In genomic region chr14:25768261-25768893, GRCm38 (mm10) we compare ENCODE assay signal across 8 mouse cellular contexts. TPM values are rescaled to one million over a fixed set of nuclear protein-coding genes. Genes with fewer than 3 reads are reported as not detected.
DNase-seq lines count a peak whose midpoint lies in the region; ATAC-seq and TF ChIP-seq lines count a peak whose summit lies in the region.

No protein-coding gene starts in this region.

- H3K27ac ChIP-seq in embryonic fibroblast, embryonic 13.5 days (ENCODE audit: insufficient read depth, low read length): peak overlapping the region; percentile 82
- peak overlapping the region; percentile 84 for H3K27ac ChIP-seq in limb, embryonic 11.5 days (replicated peaks; ENCODE audit: low read depth, low read length)
- peak overlapping the region; percentile 55 for H3K27ac ChIP-seq in midbrain, embryonic 14.5 days (replicated peaks; ENCODE audit: low read depth, low read length)

- H3K9ac ChIP-seq in limb, embryonic 11.5 days (ENCODE audit: low read length): peak overlapping the region; percentile 74
- H3K9ac ChIP-seq in midbrain, embryonic 14.5 days (replicated peaks; ENCODE audit: low read length): peak overlapping the region; percentile 60

- WGBS in limb, embryonic 11.5 days: under 1% methylated on average over 50 of the region's 50 CpGs
- WGBS in midbrain, embryonic 14.5 days: 1% methylated on average over 45 of the region's 50 CpGs

- peak; percentile 53 for TF ChIP-seq POLR2A in embryonic fibroblast, embryonic 13.5 days (IDR thresholded peaks at IDR 0.05; ENCODE audit: low read depth, low read length)

- H3K9me3 ChIP-seq in erythroblast, embryonic 14.5 days (ENCODE audit: control insufficient read depth, low read length): no peaks in the 10 kb centered on the region
- no peaks in the 10 kb centered on the region for H3K9me3 ChIP-seq in limb, embryonic 11.5 days (ENCODE audit: control insufficient read depth, low read length)
- no peaks in the 10 kb centered on the region for H3K9me3 ChIP-seq in midbrain, embryonic 14.5 days (ENCODE audit: control insufficient read depth, low read length)

- H3K36me3 ChIP-seq in erythroblast, embryonic 14.5 days (ENCODE audit: control insufficient read depth): no peaks in the 10 kb centered on the region
- H3K36me3 ChIP-seq in limb, embryonic 11.5 days (ENCODE audit: control insufficient read depth, insufficient read depth, low read length): no peaks in the 10 kb centered on the region
- H3K36me3 ChIP-seq in midbrain, embryonic 14.5 days (ENCODE audit: control insufficient read depth, insufficient read depth, low read length): no peaks in the 10 kb centered on the region

- DNase-seq in T-cell, adult 2 months (ENCODE audit: low spot score): peak; percentile 34
- peak; percentile 79 to 80 for DNase-seq in heart, postnatal 10 days
- peak; percentile 74 for DNase-seq in limb, embryonic 11.5 days (ENCODE audit: low spot score)
- DNase-seq in midbrain, embryonic 14.5 days: peak; percentile 54
- DNase-seq in thymus, postnatal 10 days (ENCODE audit: low spot score in 2 of 2): peak; percentile 53 to 55

- intact Hi-C loops in heart, postnatal 10 days (cut with DNase I): loop anchor here (2.0 kb wide), 1 partner anchor 60 kb away; no protein-coding TSS in a partner anchor

- H3K4me3 ChIP-seq in erythroblast, embryonic 14.5 days (replicated peaks): peak overlapping the region; percentile 65
- H3K4me3 ChIP-seq in embryonic fibroblast, embryonic 13.5 days (ENCODE audit: insufficient read depth, low read length): peak overlapping the region; percentile 98
- peak overlapping the region; percentile 74 for H3K4me3 ChIP-seq in limb, embryonic 11.5 days (ENCODE audit: low read depth, low read length)
- peak overlapping the region; percentile 50 for H3K4me3 ChIP-seq in midbrain, embryonic 14.5 days (replicated peaks; ENCODE audit: low read depth, low read length)

- H3K4me1 ChIP-seq in erythroblast, embryonic 14.5 days (ENCODE audit: control insufficient read depth): peaks cover 19% of the 10 kb centered on the region
- peaks cover 7% of the 10 kb centered on the region; the same call in 1 of the 2 replicates for H3K4me1 ChIP-seq in embryonic fibroblast, embryonic 13.5 days (ENCODE audit: control insufficient read depth, insufficient read depth, low read length)
- H3K4me1 ChIP-seq in limb, embryonic 11.5 days (ENCODE audit: control insufficient read depth, insufficient read depth, low read length): peaks cover 34% of the 10 kb centered on the region
- peaks cover 22% of the 10 kb centered on the region for H3K4me1 ChIP-seq in midbrain, embryonic 14.5 days (ENCODE audit: control insufficient read depth, insufficient read depth, low read length)

- no peak for TF ChIP-seq CTCF in embryonic fibroblast, embryonic 13.5 days (IDR thresholded peaks at IDR 0.05; ENCODE audit: borderline replicate concordance, insufficient read depth, low read length)

- no peak for ATAC-seq in erythroblast, adult 5-6 weeks (replicated peaks; ENCODE audit: low FRiP score, poor library complexity, severe bottlenecking)
- peak; percentile 9; the same call in 1 of the 2 replicates for ATAC-seq in limb, embryonic 11.5 days (ENCODE audit: insufficient number of reproducible peaks, low FRiP score, low TSS enrichment, low read depth)
- ATAC-seq in midbrain, embryonic 14.5 days (ENCODE audit: low FRiP score, low TSS enrichment): peak; percentile 21; the same call in 1 of the 2 replicates

- peaks cover 25% of the 10 kb centered on the region for H3K27me3 ChIP-seq in erythroblast, embryonic 14.5 days (ENCODE audit: control insufficient read depth)
- H3K27me3 ChIP-seq in limb, embryonic 11.5 days (ENCODE audit: control insufficient read depth, insufficient read depth, low read length): no peaks in the 10 kb centered on the region
- H3K27me3 ChIP-seq in midbrain, embryonic 14.5 days (ENCODE audit: control insufficient read depth, insufficient read depth, low read length): no peaks in the 10 kb centered on the region

- peak overlapping the region; percentile 97 for H3K4me2 ChIP-seq in limb, embryonic 11.5 days (ENCODE audit: low read depth, severe bottlenecking)
- peak overlapping the region; percentile 98 for H3K4me2 ChIP-seq in midbrain, embryonic 14.5 days (ENCODE audit: low read length)

RNA-seq across cellular contexts. Expression of gene Zcchc24, which starts 0.5 kb away (rescaled TPM):
- polyA plus RNA-seq in erythroblast, embryonic 14.5 days (2012): 0.02 and 0.04 TPM in 2 replicates
- 2.7 TPM in 1 of 2 replicates, not detected in the other for total RNA-seq in erythroblast, adult 5-6 weeks (2015; ENCODE audit: low replicate concordance)
- total RNA-seq in erythroblast, adult 5-6 weeks (2017; ENCODE audit: low replicate concordance): 0.94 and 0.98 TPM in 2 replicates
- polyA plus RNA-seq in embryonic fibroblast, embryonic 13.5 days (2011; ENCODE audit: insufficient read length, low read depth, missing spikeins): 116 and 122 TPM in 2 replicates
- total RNA-seq in heart, postnatal 10 days (2021): 10 to 100 TPM; 51.8 to 60.1 TPM
- polyA plus RNA-seq in limb, embryonic 11.5 days (2014; fragmentation: Nextera tagmentation; extraction: Ambion mirVana): 19.5 and 21.8 TPM in 2 replicates
- polyA plus RNA-seq in midbrain, embryonic 14.5 days (2014; fragmentation: Nextera tagmentation; extraction: Ambion mirVana): 8.1 and 13.6 TPM in 2 replicates
